Mouse (Mus musculus) ES-Bruce4 (cell line): ENCODE measurements around the gene Hist1h2ad.

Experiments used
- CTCF ChIP-seq: IDR thresholded peaks from one replicate; pipeline ENCODE4 v1.8.1; 2011; ENCODE audit warnings: low read depth, low read length
- POLR2A ChIP-seq: IDR thresholded peaks from one replicate; pipeline ENCODE4 v1.8.1; 2011; ENCODE audit warnings: low read length; ENCODE audit not compliant: insufficient read depth

GRCm38 (mm10) chr13:23524654-23525053 is 49.5 kb upstream of the Hist1h2ad start:
- peak; percentile 72 for TF ChIP-seq CTCF
- TF ChIP-seq POLR2A: no peak
